Mouse (Mus musculus) forebrain, embryonic 15.5 days (tissue): ENCODE data around the gene Vmn1r38. TPM values are rescaled to one million over a fixed set of nuclear protein-coding genes. Genes with fewer than 3 reads are reported as not detected.
"Not testable (repeated sequence)": the region's sequence is repeated elsewhere in the genome, so short reads cannot be mapped to it uniquely, and the experiment has no call there.

Experiments used
- ATAC-seq: fragments of 200-750 bp; cut with Nextera tagmentation; replicated peaks from 2 replicates; pipeline ENCODE4 v1.8.0; 2017; ENCODE audit warnings: mild to moderate bottlenecking, moderate TSS enrichment, moderate library complexity
- H3K27ac ChIP-seq: fragments of 300-500 bp; sonication (generic); replicated peaks from 2 replicates; pipeline ENCODE4 v1.5.1; 2015; ENCODE audit warnings: mild to moderate bottlenecking, inconsistent platforms
- H3K27me3 ChIP-seq: fragments of 300-500 bp; sonication (generic); 2 replicates; pipeline ENCODE4 v1.6.1; 2015; ENCODE audit warnings: inconsistent platforms
- H3K36me3 ChIP-seq: fragments of 300-500 bp; sonication (generic); 2 replicates; pipeline ENCODE4 v1.6.1; 2015; ENCODE audit warnings: mild to moderate bottlenecking, inconsistent platforms
- H3K4me1 ChIP-seq: fragments of 300-500 bp; sonication (generic); 2 replicates; pipeline ENCODE4 v1.6.1; 2015; ENCODE audit warnings: inconsistent platforms
- H3K4me2 ChIP-seq: fragments of 300-500 bp; sonication (generic); replicated peaks from 2 replicates; pipeline ENCODE4 v1.6.1; 2015; ENCODE audit warnings: mild to moderate bottlenecking, inconsistent platforms
- H3K4me3 ChIP-seq: fragments of 300-500 bp; sonication (generic); 2 replicates; pipeline ENCODE4 v1.5.1; 2015; ENCODE audit warnings: mild to moderate bottlenecking, inconsistent platforms
- H3K9ac ChIP-seq: fragments of 300-500 bp; sonication (generic); replicated peaks from 2 replicates; pipeline ENCODE4 v1.6.1; 2015; ENCODE audit warnings: mild to moderate bottlenecking, inconsistent platforms
- H3K9me3 ChIP-seq: fragments of 300-500 bp; sonication (generic); 2 replicates; pipeline ENCODE4 v1.6.1; 2016; ENCODE audit warnings: inconsistent platforms
- WGBS: fragments of 180-500 bp; shearing (Covaris S2); methylation state at CpG from one replicate; pipeline ENCODE4 v1.1.7; 2015; ENCODE audit warnings: mixed read lengths; 5-methylcytosine and 5-hydroxymethylcytosine counted together
- polyA plus RNA-seq: library from polyadenylated mRNA; unstranded; fragments of >200 nt; fragmentation: Nextera tagmentation; extraction: Ambion mirVana; gene quantifications from 2 replicates; pipeline ENCODE4 v1.2.1, GENCODE M21; 2015

Vmn1r38 gene
- polyA plus RNA-seq = not detected in 2 replicates

DNA sequence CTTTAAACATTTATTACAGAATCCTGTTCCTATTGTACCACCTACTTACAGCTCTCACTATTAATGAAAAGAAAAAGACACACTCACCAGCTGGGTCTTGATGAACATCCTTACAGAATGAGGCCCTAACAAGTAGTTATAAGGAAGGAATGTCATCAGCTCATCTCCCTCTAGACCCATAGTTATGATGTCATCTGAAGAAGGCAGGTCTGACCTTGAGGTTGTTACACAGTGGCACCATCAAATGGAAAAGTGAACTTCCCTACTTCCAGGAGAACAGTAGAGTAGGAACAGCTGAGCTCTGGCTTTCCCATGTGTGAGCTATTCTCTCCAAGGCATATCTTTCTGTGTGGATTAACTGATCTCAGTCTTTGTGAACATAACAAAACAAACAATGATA, at the start of gene Vmn1r38:
TSS of gene Vmn1r38 (minus strand) at position 101 of the 400 bp plus-strand sequence.
- ATAC-seq, H3K36me3 ChIP-seq, H3K9me3 ChIP-seq, H3K4me2 ChIP-seq, H3K4me3 ChIP-seq, H3K27ac ChIP-seq, H3K27me3 ChIP-seq, H3K4me1 ChIP-seq, H3K9ac ChIP-seq: not testable (repeated sequence)

- WGBS = 91% methylated on average over 2 of the region's 2 CpGs
- no peak within 1 kb of the TSS for H3K9ac ChIP-seq
- no peaks in the 10 kb centered on the region for H3K27me3 ChIP-seq
- H3K36me3 ChIP-seq = no peaks in the 10 kb centered on the region
- H3K4me3 ChIP-seq = no peak within 1 kb of the TSS
- H3K27ac ChIP-seq = no peak within 1 kb of the TSS
- H3K4me2 ChIP-seq = no peak within 1 kb of the TSS
- ATAC-seq = no peak
- H3K9me3 ChIP-seq = no peaks in the 10 kb centered on the region
- no peaks in the 10 kb centered on the region for H3K4me1 ChIP-seq
These were observed 28.1 kb upstream of the Vmn1r38 start, which contains the start of gene Vmn1r39 for GRCm38 (mm10) chr6:66810509-66810908. Gene Vmn1r39, minus strand, starts transcription at chr6:66810609.

GRCm38 (mm10) chr6:66806311-66806710, 23.9 kb upstream of the Vmn1r38 start:
- Histone ChIP-seq H3K27me3 (no peaks in the 10 kb centered on the region), H3K4me2 (no peak overlapping the region), H3K4me3 (no peak overlapping the region), H3K27ac (no peak overlapping the region), H3K9ac (no peak overlapping the region), H3K9me3 (no peaks in the 10 kb centered on the region), H3K4me1 (no peaks in the 10 kb centered on the region), H3K36me3 (no peaks in the 10 kb centered on the region)
- ATAC-seq = no peak
- 59% methylated on average over 1 of the region's 1 CpGs for WGBS

DNA sequence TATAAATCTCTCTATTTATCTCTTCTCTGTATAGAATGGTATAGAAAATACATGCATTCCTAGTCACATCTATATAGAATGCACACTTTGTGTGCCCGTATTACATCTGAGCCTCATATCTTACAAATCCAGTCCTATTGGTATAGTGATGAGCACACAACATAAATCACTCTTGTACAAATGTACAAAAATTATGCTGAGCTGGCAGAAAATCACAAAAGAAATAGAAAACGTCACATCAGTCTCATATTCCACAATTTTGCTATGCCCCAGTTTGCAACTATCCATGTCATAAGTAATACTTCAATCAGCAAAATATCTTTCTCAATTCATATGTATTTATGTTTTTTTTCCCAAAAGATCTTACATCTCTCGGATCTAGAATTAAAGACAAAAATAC, 23.3 kb upstream of the Vmn1r38 start:
- WGBS = 88% methylated on average over 3 of the region's 3 CpGs
- H3K4me2 ChIP-seq = no peak overlapping the region
- no peaks in the 10 kb centered on the region for H3K36me3 ChIP-seq
- H3K27ac ChIP-seq = no peak overlapping the region
- no peak for ATAC-seq
- H3K4me1 ChIP-seq = no peaks in the 10 kb centered on the region
- H3K9ac ChIP-seq = no peak overlapping the region
- no peaks in the 10 kb centered on the region for H3K9me3 ChIP-seq
- no peaks in the 10 kb centered on the region for H3K27me3 ChIP-seq
- no peak overlapping the region for H3K4me3 ChIP-seq

GRCm38 (mm10) chr6:66729082-66729481, 53.3 kb downstream of the Vmn1r38 start, which contains the start of gene Vmn1r37:
Gene Vmn1r37, plus strand, starts transcription at chr6:66729382.
- not testable (repeated sequence) for H3K9me3 ChIP-seq, H3K4me3 ChIP-seq, ATAC-seq, H3K27me3 ChIP-seq, H3K4me1 ChIP-seq, H3K9ac ChIP-seq, H3K36me3 ChIP-seq, H3K27ac ChIP-seq, H3K4me2 ChIP-seq

Other genes with a start within 250 kb of the Vmn1r38 start
- gene Mad2l1, start 247.2 kb downstream of the Vmn1r38 start, polyA plus RNA-seq = 44.3 and 47.7 TPM in 2 replicates
- 0.09 and 0.11 TPM in 2 replicates for gene Vmn1r32, start 222.5 kb downstream of the Vmn1r38 start, polyA plus RNA-seq
- gene Vmn1r33, start 164.3 kb downstream of the Vmn1r38 start, polyA plus RNA-seq = not detected in 2 replicates
- not detected in 2 replicates for gene Vmn1r34, start 138.7 kb downstream of the Vmn1r38 start, polyA plus RNA-seq
- gene Vmn1r35, start 96.7 kb downstream of the Vmn1r38 start, polyA plus RNA-seq = not detected in 2 replicates
- gene Vmn1r36, start 63.5 kb downstream of the Vmn1r38 start, polyA plus RNA-seq = not detected in 2 replicates
- not detected in 2 replicates for gene Vmn1r37, start 53.2 kb downstream of the Vmn1r38 start, polyA plus RNA-seq
- gene Vmn1r39, start 28.0 kb upstream of the Vmn1r38 start, polyA plus RNA-seq = not detected in 2 replicates
- 22.2 and 28.1 TPM in 2 replicates for gene Gng12, start 113.8 kb upstream of the Vmn1r38 start, polyA plus RNA-seq